ENCODE assay signal across 8 mouse cellular contexts in genomic region chr13:65277994-65278382, GRCm38 (mm10). TPM values are rescaled to one million over a fixed set of nuclear protein-coding genes. Genes with fewer than 3 reads are reported as not detected.
A peak's percentile ranks its signal among the peaks of the same experiment; 100 is the strongest.
DNase-seq lines count a peak whose midpoint lies in the region; ATAC-seq and TF ChIP-seq lines count a peak whose summit lies in the region.

No protein-coding gene starts in this region.

- TF ChIP-seq CTCF in layer of hippocampus, adult 2 months (conservative IDR thresholded peaks at IDR 0.05) = no peak; the same call in 1 of the 2 replicates
- no peak for TF ChIP-seq CTCF in intestine, postnatal 0 days (IDR thresholded peaks at IDR 0.05; ENCODE audit: low read depth)

- H3K36me3 ChIP-seq in embryonic facial prominence, embryonic 13.5 days = peaks cover 53% of the 10 kb centered on the region
- no peaks in the 10 kb centered on the region for H3K36me3 ChIP-seq in intestine, postnatal 0 days (ENCODE audit: control insufficient read depth, insufficient read depth)
- H3K36me3 ChIP-seq in myocyte (ENCODE audit: control insufficient read depth, insufficient read depth) = no peaks in the 10 kb centered on the region

- no peak for ATAC-seq in embryonic facial prominence, embryonic 13.5 days (ENCODE audit: insufficient number of reproducible peaks, insufficient read depth, low FRiP score, low TSS enrichment, low read depth)
- ATAC-seq in intestine, postnatal 0 days = peak; percentile 9; the same call in 1 of the 2 replicates

- H3K4me3 ChIP-seq in layer of hippocampus, adult 2 months = peak overlapping the region; percentile 76
- peak overlapping the region; percentile 65 for H3K4me3 ChIP-seq in embryonic facial prominence, embryonic 13.5 days
- peak overlapping the region; percentile 81 for H3K4me3 ChIP-seq in intestine, postnatal 0 days (ENCODE audit: low read depth, low read length)
- H3K4me3 ChIP-seq in myocyte = peak overlapping the region; percentile 77

- no peak for TF ChIP-seq POLR2A in myocyte (IDR thresholded peaks at IDR 0.05; ENCODE audit: insufficient read length, low read depth)

- H3K9me3 ChIP-seq in embryonic facial prominence, embryonic 13.5 days = peaks cover 35% of the 10 kb centered on the region
- no peaks in the 10 kb centered on the region for H3K9me3 ChIP-seq in intestine, postnatal 0 days (ENCODE audit: control insufficient read depth)

- peak overlapping the region; percentile 93 for H3K27ac ChIP-seq in layer of hippocampus, adult 2 months
- peak overlapping the region; percentile 80 for H3K27ac ChIP-seq in embryonic facial prominence, embryonic 13.5 days
- peak overlapping the region; percentile 85 for H3K27ac ChIP-seq in intestine, postnatal 0 days (ENCODE audit: low read depth, low read length)

- no peaks in the 10 kb centered on the region for H3K4me1 ChIP-seq in embryonic facial prominence, embryonic 13.5 days
- no peaks in the 10 kb centered on the region for H3K4me1 ChIP-seq in intestine, postnatal 0 days (replicated peaks; ENCODE audit: control insufficient read depth, insufficient read depth, low read length)

- peak overlapping the region; percentile 63 for H3K4me2 ChIP-seq in embryonic facial prominence, embryonic 13.5 days
- H3K4me2 ChIP-seq in intestine, postnatal 0 days (replicated peaks; ENCODE audit: low read depth) = peak overlapping the region; percentile 79
- peak overlapping the region; percentile 86 for H3K4me2 ChIP-seq in myocyte (ENCODE audit: low read depth)

- no peak for DNase-seq in layer of hippocampus, adult 2 months (ENCODE audit: low spot score in 2 of 2)
- no peak for DNase-seq in layer of hippocampus, postnatal 25 days (ENCODE audit: extremely low spot score in 1 of 2, low spot score in 1 of 2)
- DNase-seq in cerebellum, adult 18-20 months = no peak
- no peak for DNase-seq in embryo, embryonic 11 days
- DNase-seq in embryo, embryonic 9.5 days (ENCODE audit: extremely low spot score) = no peak

- H3K27me3 ChIP-seq in embryonic facial prominence, embryonic 13.5 days = no peaks in the 10 kb centered on the region
- no peaks in the 10 kb centered on the region for H3K27me3 ChIP-seq in intestine, postnatal 0 days (replicated peaks; ENCODE audit: control insufficient read depth, insufficient read depth, low read length)
- no peaks in the 10 kb centered on the region for H3K27me3 ChIP-seq in myocyte (ENCODE audit: control insufficient read depth, insufficient read depth, insufficient read length)

- no peaks in the 10 kb centered on the region for H3K79me2 ChIP-seq in myocyte (ENCODE audit: control insufficient read depth, insufficient read depth)

- peak overlapping the region; percentile 77 for H3K9ac ChIP-seq in embryonic facial prominence, embryonic 13.5 days
- H3K9ac ChIP-seq in intestine, postnatal 0 days (ENCODE audit: low read depth, low read length) = peak overlapping the region; percentile 63

- 15% methylated on average over 9 of the region's 9 CpGs for WGBS in embryonic facial prominence, embryonic 13.5 days
- WGBS in intestine, postnatal 0 days = 9% methylated on average over 9 of the region's 9 CpGs

- H3ac ChIP-seq in myocyte (ENCODE audit: control insufficient read depth, insufficient read length) = no peak overlapping the region

TF ChIP-seq in myocyte, 11 proteins besides CTCF, POLR2A, EP300 and RAD21:
- TF ChIP-seq E2F4 (IDR thresholded peaks at IDR 0.05; ENCODE audit: insufficient read depth) (no peak), POLR2AphosphoS2 (IDR thresholded peaks at IDR 0.05; ENCODE audit: insufficient read length, low read depth) (no peak), REST (IDR thresholded peaks at IDR 0.05; ENCODE audit: insufficient read depth, insufficient read length) (no peak), TCF12 (IDR thresholded peaks at IDR 0.05; ENCODE audit: insufficient read depth, poor library complexity, severe bottlenecking) (no peak), MYOD1 (IDR thresholded peaks at IDR 0.05; ENCODE audit: control insufficient read depth in 1 of 3, insufficient read length in 2 of 3, low read depth in 2 of 3) (no peak), USF1 (IDR thresholded peaks at IDR 0.05; ENCODE audit: low read depth) (no peak), TCF3 (IDR thresholded peaks at IDR 0.05; ENCODE audit: insufficient read length, low read depth) (no peak), SRF (IDR thresholded peaks at IDR 0.05; ENCODE audit: control insufficient read depth, insufficient read length, low read depth) (no peak), MYOG (IDR thresholded peaks at IDR 0.05; ENCODE audit: control insufficient read depth in 1 of 3, insufficient read depth in 1 of 3, insufficient read length in 2 of 3, low read depth in 2 of 3) (no peak), CEBPB (IDR thresholded peaks at IDR 0.05; ENCODE audit: insufficient read depth, poor library complexity, severe bottlenecking) (no peak), MAX (IDR thresholded peaks at IDR 0.05; ENCODE audit: low read depth) (no peak)

RNA-seq across cellular contexts. Expression of gene Zfp369, which starts 0.6 kb away (rescaled TPM):
- 10 to 100 TPM; 66.5 to 68.5 TPM for total RNA-seq in layer of hippocampus, adult 2 months (2021)
- 10 to 100 TPM; 63.2 to 64.2 TPM for total RNA-seq in layer of hippocampus, postnatal 25 days (2021)
- 16.4 and 18.0 TPM in 2 replicates for polyA plus RNA-seq in embryonic facial prominence, embryonic 13.5 days (2015; fragmentation: Nextera tagmentation; extraction: Ambion mirVana)
- 5.4 and 5.6 TPM in 2 replicates for polyA plus RNA-seq in intestine, postnatal 0 days (2015; fragmentation: Nextera tagmentation; extraction: Ambion mirVana)
- 11.9 TPM for polyA plus RNA-seq in myocyte (2012; fragmentation: generic; extraction: Trizol)

RNA-seq across cellular contexts. Expression of gene Gm10775, which starts 18.6 kb away (rescaled TPM):
- under 1 TPM; 0.31 to 0.49 TPM for total RNA-seq in layer of hippocampus, adult 2 months (2021)
- under 1 TPM in 1 of 2 experiments, not detected in 1; 0.52 TPM for total RNA-seq in layer of hippocampus, postnatal 25 days (2021)
- polyA plus RNA-seq in embryonic facial prominence, embryonic 13.5 days (2015; fragmentation: Nextera tagmentation; extraction: Ambion mirVana) = not detected in 2 replicates
- polyA plus RNA-seq in intestine, postnatal 0 days (2015; fragmentation: Nextera tagmentation; extraction: Ambion mirVana) = not detected in 2 replicates
- polyA plus RNA-seq in myocyte (2012; fragmentation: generic; extraction: Trizol) = not detected
